Mouse (Mus musculus) midbrain, embryonic 11.5 days (tissue): ENCODE results near the gene Gm28035. TPM values are rescaled to one million over a fixed set of nuclear protein-coding genes. Genes with fewer than 3 reads are reported as not detected.

ENCODE experiments used
- ATAC-seq: fragments of 200-750 bp; cut with Nextera tagmentation; 2 replicates; pipeline ENCODE4 v1.8.0; 2017; ENCODE audit warnings: moderate TSS enrichment, moderate library complexity; ENCODE audit not compliant: low FRiP score
- DNase-seq: peaks from one replicate; pipeline ENCODE4 v3.0.0; 2015; ENCODE audit warnings: low spot score; ENCODE audit errors: missing footprints
- H3K27ac ChIP-seq: fragments of 300-500 bp; sonication (generic); 2 replicates; pipeline ENCODE4 v1.5.1; 2014; ENCODE audit warnings: low read depth, low read length
- H3K27me3 ChIP-seq: fragments of 300-500 bp; sonication (generic); 2 replicates; pipeline ENCODE4 v1.6.1; 2014; ENCODE audit warnings: mild to moderate bottlenecking, low read length, moderate library complexity, mixed read lengths; ENCODE audit not compliant: control insufficient read depth, insufficient read depth
- H3K36me3 ChIP-seq: fragments of 300-500 bp; sonication (generic); 2 replicates; pipeline ENCODE4 v1.6.1; 2014; ENCODE audit warnings: mild to moderate bottlenecking, low read length, moderate library complexity, mixed read lengths; ENCODE audit not compliant: control insufficient read depth, insufficient read depth
- H3K4me1 ChIP-seq: fragments of 300-500 bp; sonication (generic); 2 replicates; pipeline ENCODE4 v1.6.1; 2014; ENCODE audit warnings: low read length; ENCODE audit not compliant: control insufficient read depth, insufficient read depth
- H3K4me2 ChIP-seq: fragments of 300-500 bp; sonication (generic); 2 replicates; pipeline ENCODE4 v1.6.1; 2014; ENCODE audit warnings: mild to moderate bottlenecking, moderate library complexity
- H3K4me3 ChIP-seq: fragments of 300-500 bp; sonication (generic); 2 replicates; pipeline ENCODE4 v1.5.1; 2014; ENCODE audit warnings: low read depth, low read length
- H3K9ac ChIP-seq: fragments of 300-500 bp; sonication (generic); 2 replicates; pipeline ENCODE4 v1.6.1; 2014; ENCODE audit warnings: low read length
- H3K9me3 ChIP-seq: fragments of 300-500 bp; sonication (generic); 2 replicates; pipeline ENCODE4 v1.6.1; 2016; ENCODE audit warnings: low read length; ENCODE audit not compliant: control insufficient read depth
- WGBS: fragments of 180-500 bp; shearing (Covaris S2); extraction: QIAGEN DNeasy Blood & Tissue Kit; methylation state at CpG from one replicate; pipeline ENCODE4 v1.1.7; 2014; 5-methylcytosine and 5-hydroxymethylcytosine counted together
- polyA plus RNA-seq: library from polyadenylated mRNA; unstranded; fragments of >200 nt; fragmentation: Nextera tagmentation; extraction: Ambion mirVana; gene quantifications from 2 replicates; pipeline ENCODE4 v1.2.1, GENCODE M21; 2014

Gm28035 gene
- polyA plus RNA-seq, 1 experiment from 2014 or later: 0.05 TPM

- Histone ChIP-seq H3K9ac (no peak within 1 kb of the TSS), H3K9me3 (no peaks in the 10 kb centered on the region), H3K4me2 (no peak within 1 kb of the TSS), H3K4me3 (no peak within 1 kb of the TSS), H3K27ac (no peak within 1 kb of the TSS), H3K36me3 (no peaks in the 10 kb centered on the region), H3K4me1 (peaks cover 8% of the 10 kb centered on the region), H3K27me3 (no peaks in the 10 kb centered on the region)
- 91% methylated on average over 11 of the region's 11 CpGs for WGBS
- DNase-seq: no peak
- ATAC-seq: no peak
These were observed 40.4 kb downstream of the Gm28035 start, which contains the start of gene Gm28038 for GRCm38 (mm10) chr2:30280743-30281142. Gene Gm28038 (plus strand): TSS chr2:30281043.

- Histone ChIP-seq H3K4me2 (no peak overlapping the region), H3K4me1 (peaks cover 8% of the 10 kb centered on the region), H3K36me3 (no peaks in the 10 kb centered on the region), H3K27ac (no peak overlapping the region), H3K27me3 (no peaks in the 10 kb centered on the region), H3K9ac (no peak overlapping the region), H3K9me3 (no peaks in the 10 kb centered on the region), H3K4me3 (no peak overlapping the region)
- DNase-seq (no peak), ATAC-seq (no peak)
- 84% methylated on average over 3 of the region's 3 CpGs for WGBS
These were observed 41.3 kb downstream of the Gm28035 start for GRCm38 (mm10) chr2:30281651-30282050.

GRCm38 (mm10) chr2:30283193-30283592 is 42.8 kb downstream of the Gm28035 start:
- Histone ChIP-seq H3K36me3 (0 out of 2 replicates have a peak, but pooled peaks cover under 1% of the 10 kb centered on the region), H3K27ac (no peak overlapping the region), H3K27me3 (no peaks in the 10 kb centered on the region), H3K4me1 (peaks cover 18% of the 10 kb centered on the region), H3K4me2 (no peak overlapping the region), H3K4me3 (no peak overlapping the region), H3K9ac (no peak overlapping the region), H3K9me3 (no peaks in the 10 kb centered on the region)
- DNase-seq: no peak
- no peak for ATAC-seq
- WGBS: 85% methylated on average over 2 of the region's 2 CpGs

- peak overlapping the region; percentile 92 for H3K4me3 ChIP-seq
These were observed 44.6 kb downstream of the Gm28035 start for GRCm38 (mm10) chr2:30285004-30285403.

GRCm38 (mm10) chr2:30285416-30286181 is 45.2 kb downstream of the Gm28035 start:
- H3K4me2 ChIP-seq: peak overlapping the region; percentile 91
- peaks cover 18% of the 10 kb centered on the region for H3K4me1 ChIP-seq
- H3K27ac ChIP-seq: no peak overlapping the region
- ATAC-seq: peak; percentile 72
- DNase-seq: no peak
- H3K36me3 ChIP-seq: 0 out of 2 replicates have a peak, but pooled peaks cover 3% of the 10 kb centered on the region
- H3K9me3 ChIP-seq: no peaks in the 10 kb centered on the region
- peak overlapping the region; percentile 92 for H3K4me3 ChIP-seq
- H3K9ac ChIP-seq: peak overlapping the region; percentile 92
- H3K27me3 ChIP-seq: no peaks in the 10 kb centered on the region
- 16% methylated on average over 36 of the region's 38 CpGs for WGBS

More at GRCm38 (mm10) chr2:30285004-30285403, 44.6 kb downstream of the Gm28035 start:
- Histone ChIP-seq H3K4me2 (peak overlapping the region; percentile 91), H3K4me1 (peaks cover 18% of the 10 kb centered on the region), H3K27ac (no peak overlapping the region), H3K9me3 (no peaks in the 10 kb centered on the region), H3K36me3 (0 out of 2 replicates have a peak, but pooled peaks cover 3% of the 10 kb centered on the region), H3K27me3 (no peaks in the 10 kb centered on the region), H3K9ac (no peak overlapping the region)
- DNase-seq (no peak), ATAC-seq (no peak)
- 88% methylated on average over 5 of the region's 5 CpGs for WGBS

- H3K4me3 ChIP-seq: peak within 1 kb of the TSS; percentile 92
- 0 out of 2 replicates have a peak within 1 kb of the TSS, but pooled peaks have one; percentile 32 for H3K27ac ChIP-seq
These were observed 46.0 kb downstream of the Gm28035 start, which contains the start of the genes Dolk and Nup188 for GRCm38 (mm10) chr2:30286192-30287026. Gene Dolk (minus strand): TSS chr2:30286334. Gene Nup188 (plus strand): TSS chr2:30286397.

GRCm38 (mm10) chr2:30287027-30287373 is 46.6 kb downstream of the Gm28035 start:
- Histone ChIP-seq H3K9ac (peak overlapping the region; percentile 92), H3K9me3 (no peaks in the 10 kb centered on the region), H3K27me3 (no peaks in the 10 kb centered on the region), H3K4me1 (peaks cover 18% of the 10 kb centered on the region), H3K27ac (no peak overlapping the region), H3K36me3 (0 out of 2 replicates have a peak, but pooled peaks cover 3% of the 10 kb centered on the region), H3K4me3 (peak overlapping the region; percentile 92), H3K4me2 (peak overlapping the region; percentile 91)
- WGBS: 0% methylated on average over 10 of the region's 10 CpGs
- peak; percentile 88 for DNase-seq
- no peak for ATAC-seq

More at GRCm38 (mm10) chr2:30286192-30287026, 46.0 kb downstream of the Gm28035 start, which contains the start of the genes Dolk and Nup188:
- DNase-seq (peak; percentile 100), ATAC-seq (peak; percentile 95)
- Histone ChIP-seq H3K27me3 (no peaks in the 10 kb centered on the region), H3K4me1 (peaks cover 18% of the 10 kb centered on the region), H3K9ac (peak within 1 kb of the TSS; percentile 92), H3K36me3 (0 out of 2 replicates have a peak, but pooled peaks cover 3% of the 10 kb centered on the region), H3K9me3 (no peaks in the 10 kb centered on the region), H3K4me2 (peak within 1 kb of the TSS; percentile 91)
- WGBS: under 1% methylated on average over 64 of the region's 68 CpGs

GRCm38 (mm10) chr2:30299525-30299924 is 59.2 kb downstream of the Gm28035 start:
- Histone ChIP-seq H3K27me3 (no peaks in the 10 kb centered on the region), H3K36me3 (peaks cover 19% of the 10 kb centered on the region; the same call in 1 of the 2 replicates), H3K9me3 (no peaks in the 10 kb centered on the region), H3K9ac (no peak overlapping the region), H3K4me1 (no peaks in the 10 kb centered on the region), H3K4me3 (no peak overlapping the region), H3K4me2 (no peak overlapping the region), H3K27ac (no peak overlapping the region)
- DNase-seq (no peak), ATAC-seq (no peak)
- 90% methylated on average over 3 of the region's 3 CpGs for WGBS
